Mouse (Mus musculus): ENCODE measurements around the gene Lhfpl5.

The Lhfpl5 gene

DNA sequence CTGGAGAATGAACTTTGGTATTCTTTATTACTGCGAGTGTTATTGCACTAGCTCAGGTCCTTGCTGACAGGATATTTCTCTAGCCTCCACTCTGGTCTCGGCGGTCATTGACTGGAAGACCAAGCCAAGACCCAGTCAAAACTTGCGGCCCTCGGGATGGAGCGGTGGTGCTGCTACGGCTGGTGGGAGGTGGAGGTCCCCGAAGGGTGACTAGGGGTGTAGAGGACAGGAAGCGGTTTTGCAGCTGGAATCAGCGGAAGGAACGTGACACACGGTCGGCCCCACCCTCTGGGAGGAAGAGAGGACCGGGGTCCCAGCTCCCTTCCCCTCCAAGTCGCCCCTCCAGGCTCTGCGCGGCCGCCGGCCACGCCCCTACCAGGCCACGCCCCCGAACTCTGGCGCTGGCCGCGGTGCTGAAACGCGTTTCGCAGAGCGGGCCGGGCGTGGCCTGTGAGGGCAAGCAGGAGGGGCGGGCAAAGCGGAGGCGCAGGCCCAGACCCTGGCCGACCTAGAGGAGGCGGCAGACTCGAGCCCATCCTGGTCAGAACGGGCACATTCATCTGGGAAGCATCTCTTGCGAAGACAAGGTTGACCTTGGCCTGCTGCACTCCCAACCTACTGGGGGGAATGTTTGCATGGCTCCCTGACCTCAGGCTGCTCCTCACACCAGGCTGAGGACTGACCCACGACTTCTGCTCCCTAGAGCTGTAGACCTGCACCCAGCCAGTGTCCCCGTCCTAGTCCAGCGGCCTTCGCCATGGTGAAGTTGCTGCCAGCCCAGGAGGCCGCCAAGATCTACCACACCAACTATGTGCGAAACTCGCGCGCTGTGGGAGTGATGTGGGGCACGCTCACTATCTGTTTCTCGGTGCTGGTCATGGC lies at the start of gene Lhfpl5:
Gene Lhfpl5, plus strand, starts transcription at position 398 of the 882 bp plus-strand sequence.
- TF ChIP-seq GATA4 (IDR thresholded peaks at IDR 0.05; ENCODE audit: insufficient replicate concordance, low read length), result no peak

DNA sequence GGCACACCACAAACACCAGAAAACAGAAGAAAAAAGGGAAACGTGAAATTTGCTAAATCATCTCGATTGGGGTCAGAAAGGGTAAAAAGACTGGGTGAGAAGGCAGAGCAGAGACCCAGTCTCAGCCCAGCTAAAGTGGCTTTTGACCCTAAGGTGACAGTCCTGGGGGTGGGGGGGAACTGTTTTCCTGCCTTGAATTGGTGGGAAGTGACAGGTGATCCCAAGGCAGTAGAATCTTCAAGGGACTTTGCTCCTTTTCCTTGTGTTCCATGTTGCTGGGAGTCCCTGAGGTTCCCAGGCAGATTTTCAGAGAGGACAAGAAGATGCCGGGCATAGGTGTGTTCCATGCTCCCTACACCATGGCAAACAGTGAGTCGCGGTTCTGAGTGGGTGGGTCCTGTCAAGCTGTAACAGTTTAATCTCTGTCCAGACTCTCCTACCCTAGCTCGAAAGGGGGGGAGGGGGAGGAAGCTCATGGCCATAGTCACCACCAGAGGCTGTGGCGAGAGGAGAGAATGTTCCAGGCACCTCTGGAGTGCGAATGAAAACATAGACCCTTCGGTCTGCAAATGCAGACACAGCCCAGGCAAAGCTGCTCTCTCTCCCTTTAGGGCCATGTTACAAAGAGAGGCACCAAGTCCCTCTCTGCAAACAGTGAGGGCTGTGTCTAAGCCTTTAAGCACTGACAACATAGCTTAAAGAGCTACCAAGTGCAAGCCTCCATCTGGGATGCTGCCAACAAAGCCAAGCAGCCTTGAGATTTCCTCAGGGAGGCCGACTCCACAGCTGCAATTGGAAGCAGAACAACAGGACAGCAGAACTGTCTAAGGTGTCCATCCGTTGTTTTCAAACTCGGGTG lies 48.0 kb upstream of the Lhfpl5 start:
- TF ChIP-seq GATA4 (IDR thresholded peaks at IDR 0.05; ENCODE audit: insufficient replicate concordance, low read length), result no peak

DNA sequence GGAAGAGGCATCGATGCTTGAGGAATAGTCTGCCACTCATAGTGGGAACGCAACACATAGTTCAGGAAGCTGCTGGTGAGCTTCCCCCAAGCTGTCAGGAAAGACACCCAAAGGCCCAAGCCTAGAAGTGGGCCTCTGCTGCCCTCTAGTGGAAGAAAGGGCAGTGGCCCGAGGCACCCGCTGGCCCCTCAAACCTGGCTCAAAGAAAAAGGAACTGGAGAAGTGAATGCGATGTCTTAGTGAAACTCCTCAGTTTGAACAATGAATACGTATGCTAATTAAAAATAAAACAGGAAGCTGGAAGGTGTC lies 47.4 kb upstream of the Lhfpl5 start:
- no peak for TF ChIP-seq GATA4 (IDR thresholded peaks at IDR 0.05; ENCODE audit: insufficient replicate concordance, low read length)

DNA sequence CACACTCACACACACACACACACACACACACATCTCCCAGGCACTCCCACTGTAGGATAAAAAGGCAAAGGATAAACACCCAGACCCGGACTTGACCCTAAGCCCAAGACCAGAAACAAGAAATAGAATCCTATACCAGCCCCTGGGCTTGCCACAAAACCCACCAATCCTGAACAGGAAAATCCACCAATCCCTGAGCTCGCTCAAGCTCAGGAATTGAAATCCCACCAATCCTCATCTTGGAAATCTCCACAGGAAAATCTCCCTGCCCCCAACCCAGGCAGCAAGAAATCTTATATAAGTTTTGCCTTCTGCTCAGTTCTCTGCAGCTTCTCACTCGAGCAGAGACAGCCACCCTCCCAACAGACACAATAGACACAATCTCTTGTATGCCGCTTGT lies 46.3 kb upstream of the Lhfpl5 start:
- TF ChIP-seq GATA4 (IDR thresholded peaks at IDR 0.05; ENCODE audit: insufficient replicate concordance, low read length), result no peak

DNA sequence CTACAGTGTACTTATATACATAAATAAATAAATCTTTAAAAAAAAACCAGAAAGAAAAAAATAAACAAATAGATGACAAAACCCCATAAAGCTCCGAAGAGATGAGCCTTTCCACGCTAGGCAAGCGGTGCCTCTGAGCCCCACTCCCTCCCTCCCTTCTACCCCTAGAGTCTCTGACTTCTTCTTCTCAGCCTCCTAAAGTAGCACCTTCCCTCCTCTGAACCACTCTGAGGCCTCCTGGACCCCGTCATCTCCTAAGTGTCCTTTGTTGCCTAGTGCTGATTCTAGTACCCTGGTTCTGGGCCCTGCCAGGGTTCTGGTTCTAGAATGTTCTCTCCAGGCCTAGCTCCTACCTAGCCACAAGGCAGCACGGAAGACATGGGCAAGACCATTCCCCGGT lies 44.9 kb upstream of the Lhfpl5 start, which contains the start of gene Armc12:
Gene Armc12, plus strand, starts transcription at position 301 of the 400 bp plus-strand sequence.
- no peak for TF ChIP-seq GATA4 (IDR thresholded peaks at IDR 0.05; ENCODE audit: insufficient replicate concordance, low read length)

DNA sequence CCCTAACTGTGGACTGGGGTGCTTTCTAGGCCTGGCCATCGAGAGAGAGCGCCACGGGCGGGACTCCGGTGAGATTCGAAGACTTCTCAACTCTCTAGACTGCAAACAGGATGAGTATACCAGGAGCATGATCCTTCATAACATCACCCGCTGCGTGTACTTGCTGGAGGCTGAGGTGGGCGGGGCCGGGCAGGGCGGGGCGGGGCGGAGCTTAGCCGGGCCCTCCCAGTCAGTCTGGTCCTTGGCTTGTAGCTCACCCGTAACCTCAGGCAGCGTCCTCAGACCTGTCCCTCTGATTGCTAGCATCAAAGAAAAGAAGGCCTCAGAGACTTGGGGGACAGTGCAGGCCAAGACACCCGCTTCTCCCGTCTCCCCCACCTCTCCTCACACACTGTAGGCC lies 43.5 kb upstream of the Lhfpl5 start:
- no peak for TF ChIP-seq GATA4 (IDR thresholded peaks at IDR 0.05; ENCODE audit: insufficient replicate concordance, low read length)

DNA sequence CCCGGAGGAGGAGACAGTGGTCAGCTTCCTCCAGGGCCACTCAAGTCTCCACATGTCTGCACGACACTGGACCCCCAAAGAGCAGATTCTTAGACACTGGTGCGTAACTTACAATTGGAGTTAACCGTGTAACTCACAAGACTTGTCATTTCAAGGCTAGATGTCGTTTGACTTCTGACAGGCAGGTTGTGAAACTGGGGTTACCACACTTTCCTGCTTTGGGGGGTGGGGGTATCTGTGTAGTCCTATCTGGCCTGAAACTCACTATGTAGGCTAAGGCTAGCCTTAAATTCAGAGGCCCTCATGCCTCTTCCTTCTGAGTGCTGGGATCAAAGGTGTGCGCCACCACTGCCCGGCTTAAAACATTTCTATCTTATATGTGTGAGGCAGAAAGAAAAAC lies 42.9 kb upstream of the Lhfpl5 start:
- TF ChIP-seq GATA4 (IDR thresholded peaks at IDR 0.05; ENCODE audit: insufficient replicate concordance, low read length), result no peak

DNA sequence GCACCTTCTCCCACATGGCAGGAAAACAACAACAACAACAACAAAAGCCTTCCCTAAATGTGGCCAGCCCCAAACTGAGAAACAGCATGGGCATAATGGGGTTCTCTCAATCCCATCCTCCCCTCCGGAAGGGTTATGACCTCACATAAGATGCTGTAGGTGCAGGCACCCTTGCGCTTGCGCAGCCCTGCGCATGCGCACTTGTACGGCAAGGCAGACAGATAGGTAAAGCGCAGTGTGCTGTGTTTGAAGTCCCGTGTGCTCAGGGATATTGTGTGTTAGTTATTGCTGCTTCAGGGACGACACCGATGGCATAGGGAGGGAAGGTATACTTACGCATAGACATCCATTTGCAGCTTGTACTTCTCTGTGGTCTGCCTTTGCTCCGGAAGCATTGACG lies 42.1 kb upstream of the Lhfpl5 start:
- TF ChIP-seq GATA4 (IDR thresholded peaks at IDR 0.05; ENCODE audit: insufficient replicate concordance, low read length), result no peak

DNA sequence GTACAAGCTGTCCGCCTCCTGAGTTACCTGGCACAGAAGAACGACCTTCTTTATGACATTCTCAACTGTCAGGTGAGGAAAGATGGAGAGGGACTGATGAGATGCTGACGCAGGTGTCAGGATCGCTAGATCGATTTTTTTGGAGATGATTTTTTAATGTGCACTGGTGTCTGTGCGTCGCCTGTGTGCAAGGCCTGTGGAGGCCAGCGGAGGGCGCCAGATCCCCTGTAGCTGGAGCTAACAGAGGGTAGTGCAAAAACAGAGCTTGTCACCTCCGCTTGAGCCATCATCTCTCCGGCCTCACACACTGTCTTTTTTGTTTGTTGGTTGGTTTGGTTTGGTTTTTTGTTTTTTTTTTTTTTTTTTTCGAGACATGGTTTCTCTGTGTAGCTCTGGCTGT lies 37.6 kb upstream of the Lhfpl5 start:
- no peak for TF ChIP-seq GATA4 (IDR thresholded peaks at IDR 0.05; ENCODE audit: insufficient replicate concordance, low read length)

DNA sequence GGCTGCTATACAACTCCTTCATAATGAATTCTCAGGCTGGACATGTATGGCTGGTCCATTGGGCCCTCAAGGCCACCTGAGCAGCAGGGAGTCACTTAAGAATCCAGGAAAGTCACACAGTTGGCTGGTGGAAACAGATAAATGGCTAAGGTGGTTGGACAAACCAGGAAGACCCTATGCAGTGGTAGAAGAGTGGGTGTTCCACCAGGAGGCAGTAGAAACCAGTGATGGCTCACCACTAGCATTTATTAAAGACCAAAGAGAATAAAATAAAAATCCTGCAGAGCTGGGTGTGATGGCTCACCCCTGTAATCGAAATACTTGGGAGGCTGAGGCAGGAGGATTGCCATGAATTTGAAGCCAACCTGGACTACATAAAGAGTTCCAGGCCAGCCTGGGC lies 28.5 kb upstream of the Lhfpl5 start:
- TF ChIP-seq GATA4 (IDR thresholded peaks at IDR 0.05; ENCODE audit: insufficient replicate concordance, low read length), result no peak

DNA sequence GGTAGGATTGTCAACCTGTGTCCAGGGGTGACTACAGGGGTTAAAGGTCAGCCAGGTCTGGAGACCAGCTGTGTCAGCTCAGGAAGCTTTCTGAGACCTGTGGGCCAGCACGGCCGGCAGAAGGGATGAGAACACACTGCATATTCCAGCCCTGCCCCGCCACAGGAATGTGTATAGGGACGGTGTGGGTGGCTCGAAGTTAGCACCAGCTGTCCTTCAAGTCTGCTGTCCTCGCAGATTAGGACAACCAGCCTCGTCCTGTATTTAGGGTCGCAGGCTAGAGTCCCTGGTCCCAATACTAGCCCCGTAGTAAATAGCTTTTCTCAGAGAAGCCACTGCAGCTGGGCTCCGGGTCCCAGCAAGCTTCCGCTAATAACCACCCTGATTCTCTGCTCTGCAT lies 26.9 kb upstream of the Lhfpl5 start:
- no peak for TF ChIP-seq GATA4 (IDR thresholded peaks at IDR 0.05; ENCODE audit: insufficient replicate concordance, low read length)

DNA sequence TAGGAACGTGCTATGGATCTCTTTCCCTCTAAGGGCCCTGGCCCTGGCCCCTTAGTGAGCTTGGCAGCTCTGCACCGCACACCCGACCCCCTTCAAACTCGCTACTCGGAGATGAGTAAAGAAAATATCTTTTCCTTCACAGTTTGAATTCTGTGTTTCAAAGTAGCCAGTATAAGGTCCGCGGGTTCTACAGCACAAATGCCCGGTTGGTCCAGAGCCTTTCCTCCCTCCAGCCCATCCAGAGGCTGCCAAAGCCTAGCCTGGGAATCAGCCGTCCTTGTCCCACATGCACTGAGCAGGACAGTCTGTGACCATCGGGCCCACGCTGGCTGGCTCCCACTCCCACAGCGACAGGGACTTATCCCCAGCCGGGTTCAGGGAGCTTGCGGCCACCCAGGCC lies 26.3 kb upstream of the Lhfpl5 start, which contains the start of gene Clpsl2:
Gene Clpsl2, plus strand, starts transcription at position 301 of the 400 bp plus-strand sequence.
- no peak for TF ChIP-seq GATA4 (IDR thresholded peaks at IDR 0.05; ENCODE audit: insufficient replicate concordance, low read length)

DNA sequence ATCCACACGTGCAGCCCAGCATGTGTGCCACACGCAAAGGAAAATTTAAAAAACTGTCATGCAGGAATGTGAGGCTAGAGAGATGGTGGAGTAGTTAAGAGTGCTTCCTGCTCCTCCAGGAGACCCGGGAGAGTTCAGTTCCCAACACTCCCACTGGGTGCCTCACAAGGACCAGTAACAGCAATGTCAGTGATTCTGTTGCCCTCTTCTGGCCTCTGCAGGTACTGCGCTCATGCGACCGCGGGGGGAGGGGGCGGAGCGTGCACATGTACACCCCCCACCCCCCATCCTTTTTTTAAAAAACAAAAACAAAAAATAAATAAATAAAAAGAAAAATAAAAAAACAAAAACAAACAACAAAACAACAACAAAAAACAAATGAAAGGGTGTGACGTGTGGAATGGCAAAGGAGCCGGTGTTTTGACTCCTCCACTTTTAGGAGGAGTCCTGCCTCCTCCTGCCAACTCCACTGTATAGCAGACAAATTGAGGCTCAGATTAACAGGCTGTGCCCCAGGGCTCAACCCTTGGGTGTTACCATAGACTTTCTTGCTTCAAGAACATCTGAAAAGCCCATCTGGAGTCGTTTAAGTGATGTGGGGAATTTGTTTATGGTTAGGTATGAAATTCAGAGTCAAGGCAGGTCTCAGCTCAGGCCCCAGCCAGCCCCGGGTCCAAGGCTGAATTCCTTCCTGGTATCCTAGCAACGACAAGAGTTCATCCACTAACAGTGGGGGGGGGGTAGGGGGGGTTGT lies 22.2 kb upstream of the Lhfpl5 start:
- TF ChIP-seq GATA4 (IDR thresholded peaks at IDR 0.05; ENCODE audit: insufficient replicate concordance, low read length), result no peak

DNA sequence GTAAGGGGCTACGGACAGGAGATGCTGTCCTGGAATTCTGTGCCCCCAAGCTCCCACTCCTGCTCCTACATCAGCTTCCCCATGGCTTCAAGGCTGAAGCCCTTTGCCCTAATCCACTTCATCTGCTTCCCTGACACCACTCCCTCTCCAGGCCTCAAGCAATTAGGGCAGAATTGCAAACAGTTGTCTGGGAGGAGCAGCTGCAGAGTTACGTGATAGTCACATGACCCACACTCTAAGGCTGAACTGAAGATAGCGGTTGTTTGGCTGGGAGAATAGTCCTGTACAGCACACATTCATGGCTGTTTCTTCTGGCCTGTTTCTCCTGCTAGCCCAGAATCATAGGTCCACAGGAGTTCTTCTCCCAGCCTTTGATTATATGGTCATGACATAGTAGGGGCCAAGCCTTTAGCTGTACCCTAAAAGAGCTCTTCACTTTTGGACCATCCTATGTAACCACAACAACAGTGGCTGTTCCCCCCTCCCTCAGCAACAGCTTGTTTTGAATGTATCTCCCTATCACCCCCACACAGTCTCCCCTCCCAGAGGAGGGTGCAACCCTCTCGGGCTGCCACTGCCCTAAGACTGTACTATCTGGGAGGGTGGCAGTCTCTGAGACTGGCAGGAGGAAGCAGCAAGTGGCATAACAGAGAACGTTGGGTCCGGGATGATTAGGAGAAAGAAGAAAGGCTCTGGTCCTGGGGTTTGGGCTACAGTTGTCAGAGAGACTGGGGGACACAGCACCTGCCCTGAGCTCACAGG lies 18.6 kb upstream of the Lhfpl5 start:
- TF ChIP-seq GATA4 (IDR thresholded peaks at IDR 0.05; ENCODE audit: insufficient replicate concordance, low read length), result no peak

DNA sequence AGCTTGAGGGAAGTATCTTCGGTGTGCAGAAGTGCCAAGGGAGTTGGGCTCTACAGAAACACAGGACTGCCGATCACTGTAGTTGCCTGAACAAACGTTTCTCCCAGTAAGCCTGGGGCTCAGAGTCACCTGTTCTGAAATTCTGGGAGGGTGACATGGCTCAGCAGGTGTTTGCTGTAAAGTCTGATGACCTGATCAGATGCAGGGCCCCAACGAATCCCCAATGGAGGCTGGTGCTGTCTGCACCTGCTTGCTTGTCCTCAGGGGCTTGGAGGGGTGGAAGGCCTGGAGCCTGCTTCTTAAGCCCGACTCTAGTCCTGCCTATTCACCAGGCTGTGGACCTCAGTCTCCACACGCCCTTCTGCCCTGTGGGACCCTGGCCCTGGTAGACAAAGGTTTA lies 17.7 kb upstream of the Lhfpl5 start:
- no peak for TF ChIP-seq GATA4 (IDR thresholded peaks at IDR 0.05; ENCODE audit: insufficient replicate concordance, low read length)
